Mouse (Mus musculus) brain, embryonic 14.5 days (tissue): Measurements from ENCODE around the gene E330009J07Rik.

Experiments used
- CTCF ChIP-seq: fragments of 200-500 bp; IDR thresholded peaks from 2 replicates; pipeline ENCODE4 v1.5.1; 2012; ENCODE audit warnings: inconsistent platforms, mild to moderate bottlenecking, moderate library complexity, borderline replicate concordance; ENCODE audit not compliant: insufficient read depth, insufficient read length; ENCODE audit errors: extremely low read depth
- POLR2A ChIP-seq: fragments of 200-500 bp; IDR thresholded peaks from 2 replicates; pipeline ENCODE4 v1.6.1; 2012; ENCODE audit warnings: mild to moderate bottlenecking, inconsistent platforms, borderline replicate concordance; ENCODE audit not compliant: poor library complexity, insufficient read depth, insufficient read length, severe bottlenecking; ENCODE audit errors: extremely low read depth

GRCm38 (mm10) chr6:40429521-40429931 lies 6.4 kb downstream of the E330009J07Rik start:
- TF ChIP-seq CTCF (no peak), POLR2A (no peak)
